Mouse (Mus musculus) right cerebral cortex, postnatal 10 days (tissue): ENCODE data around the gene Wdr26.

ENCODE experiments used
- DNase-seq, 2 experiments: peaks; one replicate each; pipeline ENCODE4 v3.0.0; 2021; ENCODE audit warnings: low spot score in 2 of 2

Wdr26 gene

GRCm38 (mm10) chr1:181237332-181237731 is 25.5 kb upstream of the Wdr26 start:
- no peak for DNase-seq

GRCm38 (mm10) chr1:181234326-181235035 is 22.7 kb upstream of the Wdr26 start:
- peak; percentile 49 to 64 for DNase-seq

DNA sequence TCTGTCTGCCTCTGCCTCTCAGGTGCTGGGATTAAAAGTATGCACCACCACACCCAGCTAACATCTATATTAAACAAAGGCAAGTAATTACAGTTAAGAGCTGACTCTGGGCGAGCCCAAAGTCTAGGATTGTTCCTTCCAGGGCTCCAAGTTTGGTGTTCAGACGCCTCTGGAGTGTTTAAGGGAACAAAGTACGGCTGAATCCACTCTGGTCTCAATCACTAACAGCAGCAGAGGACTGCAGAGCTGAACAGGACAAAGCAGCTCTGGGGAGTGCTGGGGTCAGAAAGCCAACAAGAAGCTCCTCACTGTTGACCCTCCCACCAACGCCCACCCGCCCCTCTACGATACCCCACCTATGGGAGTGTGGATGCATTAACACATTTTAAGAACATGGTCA is 21.9 kb upstream of the Wdr26 start:
- DNase-seq = no peak

GRCm38 (mm10) chr1:181232307-181233027 is 20.7 kb upstream of the Wdr26 start:
- DNase-seq = peak; percentile 68 to 76

DNA sequence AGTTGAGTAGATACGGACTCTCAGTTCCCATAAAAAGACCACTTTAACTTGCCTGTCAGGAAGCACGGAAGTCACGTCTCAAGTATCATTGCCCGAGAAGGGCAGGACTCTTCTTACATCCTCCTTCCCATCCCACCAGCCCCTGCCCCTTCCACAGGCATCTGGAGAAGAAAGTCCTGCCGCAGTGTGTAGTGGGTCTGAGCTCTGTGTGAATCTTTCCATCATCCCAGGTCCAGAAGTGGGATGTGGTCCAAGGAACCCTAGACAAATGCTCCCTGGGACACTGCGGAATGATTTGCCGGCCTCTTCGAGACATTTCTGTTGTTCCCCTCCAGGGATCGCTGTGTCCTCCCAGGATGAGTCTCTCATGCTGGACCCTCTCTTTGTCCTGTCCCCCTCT is 20.0 kb upstream of the Wdr26 start:
- no peak for DNase-seq

GRCm38 (mm10) chr1:181231262-181231661 is 19.5 kb upstream of the Wdr26 start:
- DNase-seq = no peak

GRCm38 (mm10) chr1:181230731-181231148 is 18.9 kb upstream of the Wdr26 start:
- DNase-seq = no peak

DNA sequence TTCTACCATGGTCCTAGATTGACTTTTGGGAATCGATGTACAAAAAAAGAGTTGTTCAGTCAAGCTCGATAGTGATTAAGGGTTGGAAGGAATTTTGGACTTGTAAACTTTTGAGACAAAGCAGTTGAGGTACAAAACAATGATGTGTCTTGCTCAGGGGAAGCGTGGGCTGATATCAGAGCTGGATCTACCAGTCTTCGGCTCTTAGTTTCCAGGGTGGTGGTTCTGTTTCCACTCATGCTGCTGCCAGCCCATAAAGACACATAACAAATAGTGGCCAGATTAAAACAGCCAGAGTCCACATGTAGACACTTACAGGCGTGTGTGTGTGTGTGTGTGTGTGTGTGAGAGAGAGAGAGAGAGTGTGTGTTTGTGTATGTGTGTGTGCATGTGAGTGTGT is 17.2 kb upstream of the Wdr26 start:
- DNase-seq = no peak

GRCm38 (mm10) chr1:181228591-181228990 is 16.8 kb upstream of the Wdr26 start:
- no peak for DNase-seq

GRCm38 (mm10) chr1:181227804-181228203 is 16.0 kb upstream of the Wdr26 start:
- no peak for DNase-seq

- DNase-seq = no peak
These were observed 15.0 kb upstream of the Wdr26 start for GRCm38 (mm10) chr1:181226850-181227249.

DNA sequence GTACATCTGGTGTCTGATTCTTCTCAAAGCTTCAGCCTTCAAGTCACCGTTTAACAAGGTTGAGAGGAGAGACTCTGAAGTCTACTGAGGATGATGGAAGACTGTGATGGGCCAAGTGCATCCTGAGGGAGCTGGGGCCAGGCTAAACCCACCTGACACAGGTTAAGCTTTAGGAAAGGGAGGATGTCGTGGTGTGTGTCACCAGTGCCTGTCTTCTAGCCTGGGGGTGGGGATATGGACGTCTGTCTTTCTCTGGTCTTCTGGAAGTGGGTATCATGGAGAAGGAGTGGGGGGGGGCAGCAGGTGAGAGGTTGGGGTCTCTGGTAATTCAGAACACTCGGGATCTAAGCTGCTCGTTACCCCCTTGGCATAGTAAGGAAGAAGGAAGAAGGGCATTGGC is 13.5 kb upstream of the Wdr26 start:
- DNase-seq = no peak

DNA sequence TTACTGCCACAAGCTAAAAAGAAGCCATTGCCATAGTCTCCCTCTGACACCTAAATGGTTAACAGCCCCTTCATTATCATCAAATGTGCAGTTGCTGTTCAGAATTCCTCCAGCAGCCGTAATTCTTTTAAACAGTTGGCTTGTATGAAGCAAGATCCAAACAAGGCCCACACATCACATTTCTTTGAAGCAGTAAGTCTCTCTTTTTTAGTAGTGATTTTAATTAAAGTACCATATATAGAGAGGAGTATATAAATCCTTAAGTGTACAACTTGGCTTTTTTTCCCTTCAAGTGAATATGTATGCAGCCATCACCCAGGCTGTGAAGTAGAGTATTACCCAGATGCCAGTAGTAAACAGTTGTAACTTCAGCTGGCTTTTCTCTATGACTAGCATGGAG is 10.2 kb upstream of the Wdr26 start:
- DNase-seq = no peak

DNA sequence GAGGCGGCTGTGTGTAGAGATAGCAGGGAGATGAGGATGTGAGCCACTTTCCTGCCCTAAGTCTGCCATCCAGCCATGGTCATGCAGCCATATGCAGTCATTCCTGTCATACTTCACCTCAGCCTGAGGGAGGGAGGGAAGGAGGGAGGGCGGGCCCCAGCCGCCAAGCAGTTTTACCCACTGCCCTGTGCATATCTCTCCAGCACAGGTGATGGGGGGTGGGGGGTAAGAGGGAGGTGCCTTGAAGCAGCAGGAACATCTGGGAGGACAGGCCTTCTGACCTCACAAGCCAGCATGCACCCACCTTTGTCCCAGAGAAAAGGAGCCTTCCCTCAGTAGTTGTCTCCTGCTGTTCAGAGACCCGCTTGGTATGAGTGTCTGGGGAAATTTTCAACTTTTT is 4.5 kb upstream of the Wdr26 start:
- no peak for DNase-seq

DNA sequence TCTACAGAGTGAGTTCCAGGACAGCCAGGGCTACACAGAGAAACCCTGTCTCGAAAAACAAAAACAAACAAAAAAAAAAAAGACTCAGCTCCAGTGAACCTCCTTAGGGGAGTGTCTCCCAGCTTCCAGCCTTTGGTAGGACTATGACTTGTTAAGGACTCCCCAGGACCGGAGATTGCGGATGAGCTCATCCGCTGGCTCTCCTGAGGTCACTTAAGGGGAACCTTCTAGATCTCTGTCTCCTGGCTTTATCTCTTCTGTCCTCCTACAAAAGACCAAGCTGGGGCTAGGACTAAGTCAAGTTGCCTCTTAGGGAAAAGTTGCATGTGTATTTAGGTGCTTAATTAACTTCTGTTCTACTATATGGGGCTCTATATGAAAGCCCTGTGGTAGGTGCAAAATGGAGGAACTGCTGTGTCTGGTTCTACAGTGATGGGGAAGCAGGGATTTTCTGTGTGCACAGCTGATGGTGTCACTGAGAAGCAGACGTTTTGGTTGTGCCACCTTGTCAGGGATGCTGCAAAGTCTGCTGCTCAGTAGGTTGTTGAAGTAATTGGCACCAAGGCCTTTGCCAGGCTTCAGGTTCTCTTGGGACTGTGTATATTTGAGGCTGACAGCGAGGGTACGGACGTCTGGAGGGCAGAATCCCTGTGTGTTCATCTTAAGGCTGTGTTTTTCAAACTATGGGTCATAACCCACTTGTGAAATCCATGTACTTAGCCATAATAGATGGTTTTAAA is 2.7 kb upstream of the Wdr26 start:
- DNase-seq = no peak

- peak in 1 of 2 experiments; percentile 41 for DNase-seq
These were observed 340 bp downstream of the Wdr26 start for GRCm38 (mm10) chr1:181211403-181211919.

DNA sequence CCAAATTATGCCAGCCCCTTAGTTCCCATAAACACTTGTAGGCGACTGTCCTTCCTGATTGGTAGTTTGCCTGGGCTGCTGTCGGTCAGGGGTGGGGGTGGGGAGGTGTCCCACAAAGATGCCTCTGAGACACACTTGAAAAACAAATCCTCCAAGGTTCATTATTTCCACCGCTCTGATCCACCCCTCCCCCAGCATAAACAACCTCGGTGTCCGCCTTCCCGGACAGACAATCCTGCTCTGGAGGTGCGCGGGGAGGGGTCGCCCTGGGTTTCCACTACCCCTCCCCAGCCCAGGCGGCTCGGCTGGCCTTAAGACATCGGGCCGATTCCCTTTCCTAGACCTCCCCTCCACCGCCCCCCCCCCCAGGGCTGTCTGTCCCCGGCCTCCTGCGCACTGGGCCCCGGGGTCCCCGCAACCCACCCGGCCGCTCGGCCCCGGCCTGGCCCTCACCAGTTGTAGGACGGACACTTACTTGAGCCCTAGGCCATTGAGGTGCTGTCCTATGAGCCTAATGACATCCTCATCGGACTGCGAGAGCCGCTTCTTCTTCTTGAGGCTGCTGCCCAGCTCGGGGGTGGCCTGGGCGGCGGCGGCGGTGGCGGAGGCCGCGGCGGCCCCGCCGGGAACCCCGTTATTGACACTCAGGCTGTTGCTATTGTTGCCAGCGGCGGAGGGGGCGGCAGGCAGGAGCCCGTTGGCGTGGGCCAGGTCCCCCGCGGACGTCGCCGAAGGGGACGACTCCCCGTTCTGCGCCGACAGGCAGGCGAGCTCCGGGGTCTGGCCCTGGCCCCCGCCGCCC is 999 bp downstream of the Wdr26 start:
- peak; percentile 43 to 61 for DNase-seq

DNA sequence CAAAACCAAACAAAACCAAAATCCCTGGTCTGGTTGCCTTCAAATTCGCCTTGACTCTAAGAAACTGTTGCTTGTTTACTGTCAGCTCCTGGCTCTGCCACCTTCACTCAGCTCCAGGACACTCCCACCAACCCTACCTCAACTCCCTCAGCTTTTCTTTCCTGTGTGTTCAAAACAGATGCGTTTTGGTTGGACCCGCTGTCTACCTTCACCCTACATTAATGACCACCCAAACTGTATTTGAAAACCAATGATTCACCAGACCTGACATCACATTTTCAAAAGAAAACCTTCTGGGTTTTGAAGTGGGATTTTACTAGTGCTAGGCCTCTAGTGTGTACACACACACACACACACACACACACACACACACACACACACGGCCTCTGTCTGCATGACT is 1.7 kb downstream of the Wdr26 start:
- DNase-seq = no peak

- no peak for DNase-seq
These were observed 12.4 kb downstream of the Wdr26 start for GRCm38 (mm10) chr1:181199446-181199845.

- DNase-seq = no peak
These were observed 22.9 kb downstream of the Wdr26 start for GRCm38 (mm10) chr1:181188925-181189324.

DNA sequence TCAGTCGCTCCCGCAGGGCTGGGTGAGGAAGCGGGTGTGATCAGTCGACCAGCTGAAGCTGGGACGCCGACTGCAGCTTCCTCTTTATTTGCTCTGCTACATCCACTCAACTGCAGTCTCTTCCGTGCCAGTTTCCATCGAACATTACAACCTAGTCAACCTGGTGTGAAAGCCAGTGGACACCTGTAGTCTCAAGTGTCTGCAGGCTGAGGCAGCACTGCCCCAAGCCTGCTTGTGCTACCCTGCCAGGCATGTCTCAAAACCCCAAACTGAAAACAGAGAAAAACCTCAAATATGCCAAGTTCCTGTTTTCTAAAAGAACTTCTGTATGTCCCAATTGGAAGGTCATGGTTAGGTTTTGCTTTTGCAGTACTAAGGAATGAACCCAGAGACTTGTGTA is 41.6 kb downstream of the Wdr26 start:
- no peak for DNase-seq

DNA sequence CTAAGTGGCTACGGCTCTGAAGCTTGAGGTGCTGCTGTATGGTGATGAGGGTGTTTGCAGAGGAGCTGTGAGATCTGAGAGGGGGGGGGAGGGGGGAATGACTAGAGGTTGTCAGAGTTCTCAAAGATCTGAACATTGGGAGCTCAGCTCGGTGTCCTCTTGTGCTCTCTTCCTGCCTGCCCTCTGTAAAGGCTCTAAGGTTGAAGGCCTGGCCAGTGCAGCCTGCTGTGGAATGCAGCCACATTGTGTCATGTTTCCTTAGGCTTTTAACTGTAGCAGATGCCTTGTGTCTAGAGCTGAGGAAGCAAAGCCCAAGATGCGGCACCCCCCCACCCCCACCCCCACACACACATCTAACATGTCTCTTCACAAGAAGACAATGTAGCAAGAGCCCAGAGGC is 43.4 kb downstream of the Wdr26 start:
- no peak for DNase-seq
